Mouse (Mus musculus) forebrain, embryonic 14.5 days (tissue): ENCODE measurements at regions not wholly inside any gene's neighbourhood (a gene's known extent, or its start where the extent isn't known, plus 50 kb on each side); places are given as distances from the start of the nearest gene placed in this dataset.

Experiments
- ATAC-seq: fragments of 200-750 bp; cut with Nextera tagmentation; 2 replicates; pipeline ENCODE4 v1.8.0; 2017; ENCODE audit warnings: mild to moderate bottlenecking, moderate library complexity
- DNase-seq: peaks from one replicate; pipeline ENCODE4 v3.0.0-alpha.2; 2015; ENCODE audit warnings: low spot score
- H3K27ac ChIP-seq: fragments of 300-500 bp; sonication (generic); 2 replicates; pipeline ENCODE4 v1.5.1; 2014; ENCODE audit warnings: low read depth, mild to moderate bottlenecking, control low read depth, low read length, moderate library complexity
- H3K27me3 ChIP-seq: fragments of 300-500 bp; sonication (generic); replicated peaks from 2 replicates; pipeline ENCODE4 v1.6.1; 2014; ENCODE audit warnings: low read length, control low read depth, mixed read lengths; ENCODE audit not compliant: control insufficient read depth, insufficient read depth
- H3K36me3 ChIP-seq: fragments of 300-500 bp; sonication (generic); 2 replicates; pipeline ENCODE4 v1.6.1; 2014; ENCODE audit warnings: low read length, control low read depth; ENCODE audit not compliant: control insufficient read depth, insufficient read depth
- H3K4me1 ChIP-seq: fragments of 300-500 bp; sonication (generic); 2 replicates; pipeline ENCODE4 v1.6.1; 2014; ENCODE audit warnings: antibody characterized with exemption, low read length, control low read depth; ENCODE audit not compliant: control insufficient read depth, insufficient read depth
- H3K4me2 ChIP-seq: fragments of 300-500 bp; sonication (generic); 2 replicates; pipeline ENCODE4 v1.6.1; 2014; ENCODE audit warnings: mild to moderate bottlenecking, control low read depth, low read length
- H3K4me3 ChIP-seq: fragments of 300-500 bp; sonication (generic); 2 replicates; pipeline ENCODE4 v1.5.1; 2014; ENCODE audit warnings: low read depth, low read length, control low read depth
- H3K9ac ChIP-seq: fragments of 300-500 bp; sonication (generic); 2 replicates; pipeline ENCODE4 v1.6.1; 2014; ENCODE audit warnings: mild to moderate bottlenecking, low read length, control low read depth, moderate library complexity
- H3K9me3 ChIP-seq: fragments of 300-500 bp; sonication (generic); replicated peaks from 2 replicates; pipeline ENCODE4 v1.6.1; 2016; ENCODE audit warnings: low read length, control low read depth, mixed read lengths; ENCODE audit not compliant: control insufficient read depth
- WGBS: fragments of 180-500 bp; shearing (Covaris S2); extraction: QIAGEN DNeasy Blood & Tissue Kit; methylation state at CpG from one replicate; pipeline ENCODE4 v1.1.7; 2014; 5-methylcytosine and 5-hydroxymethylcytosine counted together

DNA sequence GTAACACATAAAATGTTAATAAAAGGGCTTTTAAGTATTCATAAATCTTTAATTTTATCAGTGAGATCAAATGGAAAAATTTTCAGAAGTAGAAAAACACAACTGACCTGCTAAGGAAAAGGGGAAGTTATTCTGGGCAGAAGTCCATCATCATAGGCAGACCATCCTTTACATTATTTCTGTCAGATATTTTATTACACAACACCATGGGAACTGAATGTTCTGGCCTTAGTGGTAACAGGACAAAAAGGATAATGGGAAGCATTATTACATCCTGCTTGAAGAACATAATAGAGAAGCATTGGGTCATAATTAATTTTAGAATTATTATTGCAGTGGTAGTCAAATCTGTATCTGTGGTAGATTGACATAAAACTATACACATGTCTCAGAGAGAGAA, 603.5 kb upstream of the Gje1 start:
- Histone ChIP-seq H3K9ac (no peak overlapping the region), H3K4me3 (no peak overlapping the region), H3K9me3 (no peaks in the 10 kb centered on the region), H3K4me2 (no peak overlapping the region), H3K27ac (no peak overlapping the region), H3K27me3 (no peaks in the 10 kb centered on the region), H3K36me3 (no peaks in the 10 kb centered on the region), H3K4me1 (no peaks in the 10 kb centered on the region)
- DNase-seq (no peak), ATAC-seq (no peak)

DNA sequence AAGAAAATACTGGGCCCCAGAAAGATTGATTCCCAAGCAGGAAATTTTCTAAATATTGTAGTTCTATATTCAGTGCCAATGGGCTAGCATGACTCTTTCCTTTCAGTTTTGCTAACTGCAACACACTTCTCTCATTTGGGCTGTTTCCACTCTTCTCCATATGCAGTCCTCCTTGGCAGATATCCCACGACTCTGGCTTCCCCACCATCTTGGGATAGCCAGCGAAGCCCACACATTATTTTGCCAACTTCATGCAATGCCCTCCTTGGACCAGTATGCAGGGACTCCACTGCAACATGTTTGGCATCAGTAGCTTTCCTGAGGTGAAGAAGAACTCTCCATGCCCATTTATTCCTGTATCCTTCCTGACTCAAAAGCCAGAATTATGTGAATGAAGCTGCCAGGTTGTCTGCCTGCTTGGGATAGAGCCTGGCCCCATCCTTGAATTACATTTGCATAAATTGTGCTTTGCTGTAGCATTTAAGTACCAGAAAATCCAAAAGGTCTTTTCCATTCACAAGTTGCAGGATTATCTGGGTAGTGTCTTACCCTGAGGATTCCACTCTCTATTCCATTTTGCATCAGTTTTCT, 599.1 kb upstream of the Gje1 start:
- Histone ChIP-seq H3K36me3 (no peaks in the 10 kb centered on the region), H3K9ac (no peak overlapping the region), H3K9me3 (no peaks in the 10 kb centered on the region), H3K27ac (no peak overlapping the region), H3K27me3 (no peaks in the 10 kb centered on the region), H3K4me3 (no peak overlapping the region), H3K4me2 (no peak overlapping the region), H3K4me1 (no peaks in the 10 kb centered on the region)
- peak; percentile 28 for DNase-seq
- no peak for ATAC-seq
- 79% methylated on average over 2 of the region's 2 CpGs for WGBS

- 93% methylated on average over 2 of the region's 2 CpGs for WGBS
- H3K4me3 ChIP-seq, result no peak overlapping the region
- no peak overlapping the region for H3K27ac ChIP-seq
- H3K4me2 ChIP-seq, result no peak overlapping the region
- no peak overlapping the region for H3K9ac ChIP-seq
- H3K27me3 ChIP-seq, result no peaks in the 10 kb centered on the region
- no peaks in the 10 kb centered on the region for H3K9me3 ChIP-seq
- H3K36me3 ChIP-seq, result no peaks in the 10 kb centered on the region
- H3K4me1 ChIP-seq, result no peaks in the 10 kb centered on the region
- ATAC-seq (no peak), DNase-seq (no peak)
Observed at GRCm38 (mm10) chr10:15310650-15311049, 592.6 kb upstream of the Gje1 start.

DNA sequence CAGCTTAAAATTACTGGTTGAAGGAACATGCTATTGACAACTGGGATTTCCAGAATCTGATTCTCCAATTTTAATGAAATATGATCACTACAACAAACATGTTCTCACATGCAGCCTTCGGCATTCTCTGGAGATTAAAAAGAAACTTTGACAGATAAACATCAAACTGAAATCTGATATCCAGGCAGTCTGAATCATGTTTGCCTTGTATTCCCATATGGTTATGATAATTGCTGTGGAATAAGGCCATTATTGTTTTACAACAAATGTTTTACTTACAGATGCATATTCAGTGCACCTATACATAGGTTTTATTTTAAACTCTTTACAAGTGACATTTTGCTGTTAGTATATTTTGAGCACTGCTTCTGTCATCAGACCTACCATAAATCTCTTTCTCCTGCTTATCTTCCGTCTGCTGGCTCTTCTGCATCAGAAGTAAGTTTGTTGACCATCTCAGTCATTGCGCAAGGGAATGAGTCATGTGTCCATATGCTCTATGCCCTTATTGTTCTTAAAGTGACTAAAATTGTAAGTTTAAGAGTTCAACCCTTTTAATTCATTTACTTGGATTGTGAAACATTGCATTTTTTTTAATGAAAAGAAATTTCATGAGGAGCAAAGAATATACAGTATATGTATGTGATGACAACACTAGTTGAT, 587.9 kb upstream of the Gje1 start:
- ATAC-seq (no peak), DNase-seq (no peak)
- Histone ChIP-seq H3K27ac (no peak overlapping the region), H3K4me3 (no peak overlapping the region), H3K27me3 (no peaks in the 10 kb centered on the region), H3K4me1 (no peaks in the 10 kb centered on the region), H3K36me3 (no peaks in the 10 kb centered on the region), H3K9ac (no peak overlapping the region), H3K9me3 (no peaks in the 10 kb centered on the region), H3K4me2 (no peak overlapping the region)
- WGBS, result 84% methylated on average over 3 of the region's 3 CpGs

DNA sequence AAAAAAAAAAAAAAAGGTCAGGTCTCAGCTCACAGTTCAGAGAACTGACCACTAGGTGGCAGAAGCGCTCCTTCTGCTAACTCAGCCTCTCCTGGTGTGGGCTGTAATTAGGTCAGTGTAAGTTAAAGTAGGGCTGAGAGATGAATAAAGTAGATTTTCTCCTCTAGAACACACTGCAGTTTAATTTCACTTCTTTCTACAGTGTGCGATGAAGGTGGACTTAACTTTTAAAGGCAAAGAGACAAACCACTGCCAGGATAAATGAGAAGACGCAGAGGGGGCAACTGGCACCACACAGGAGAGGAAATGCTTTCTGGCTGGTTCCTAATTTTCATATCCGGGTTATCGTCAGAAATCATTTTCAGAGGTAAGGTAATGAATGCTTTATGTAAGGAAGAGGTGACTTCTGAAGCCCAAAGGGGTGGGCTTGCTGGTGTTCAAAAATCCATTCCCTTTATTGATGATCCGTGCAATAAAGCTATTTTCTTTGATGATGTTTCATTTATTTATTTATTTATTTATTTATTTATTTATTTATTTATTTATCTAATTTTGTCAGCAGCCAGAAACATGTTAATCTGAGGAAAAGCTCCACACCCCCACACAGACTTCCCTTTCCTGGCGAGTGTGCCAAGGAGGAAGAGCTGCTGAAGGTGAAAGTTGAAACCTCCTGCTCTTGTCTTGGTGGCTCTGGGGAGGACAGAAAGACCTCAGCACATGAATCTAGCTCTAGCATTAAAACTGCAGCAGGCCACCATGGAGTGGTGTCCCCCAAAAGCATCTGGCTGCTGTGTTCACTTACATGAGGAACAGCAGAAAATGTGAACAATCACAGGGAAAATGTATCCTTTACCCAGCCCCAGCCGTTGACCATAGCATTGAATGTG, 582.4 kb upstream of the Gje1 start:
- WGBS, result 45% methylated on average over 8 of the region's 8 CpGs
- no peak overlapping the region for H3K4me3 ChIP-seq
- no peak overlapping the region for H3K27ac ChIP-seq

GRCm38 (mm10) chr10:15299331-15300198, 581.6 kb upstream of the Gje1 start:
- Histone ChIP-seq H3K27me3 (no peaks in the 10 kb centered on the region), H3K36me3 (no peaks in the 10 kb centered on the region), H3K4me1 (no peaks in the 10 kb centered on the region), H3K4me3 (no peak overlapping the region), H3K9ac (no peak overlapping the region), H3K4me2 (0 out of 2 replicates have a peak overlapping the region, but pooled peaks have one; percentile 29), H3K27ac (no peak overlapping the region), H3K9me3 (no peaks in the 10 kb centered on the region)
- 16% methylated on average over 11 of the region's 11 CpGs for WGBS
- ATAC-seq, result peak; percentile 56
- peak; percentile 14 for DNase-seq

More for the DNA sequence above, 582.4 kb upstream of the Gje1 start:
- Histone ChIP-seq H3K27me3 (no peaks in the 10 kb centered on the region), H3K4me2 (peak overlapping the region; percentile 29), H3K4me1 (no peaks in the 10 kb centered on the region), H3K9ac (no peak overlapping the region), H3K36me3 (no peaks in the 10 kb centered on the region), H3K9me3 (no peaks in the 10 kb centered on the region)
- ATAC-seq (peak; percentile 95), DNase-seq (peak; percentile 89)

DNA sequence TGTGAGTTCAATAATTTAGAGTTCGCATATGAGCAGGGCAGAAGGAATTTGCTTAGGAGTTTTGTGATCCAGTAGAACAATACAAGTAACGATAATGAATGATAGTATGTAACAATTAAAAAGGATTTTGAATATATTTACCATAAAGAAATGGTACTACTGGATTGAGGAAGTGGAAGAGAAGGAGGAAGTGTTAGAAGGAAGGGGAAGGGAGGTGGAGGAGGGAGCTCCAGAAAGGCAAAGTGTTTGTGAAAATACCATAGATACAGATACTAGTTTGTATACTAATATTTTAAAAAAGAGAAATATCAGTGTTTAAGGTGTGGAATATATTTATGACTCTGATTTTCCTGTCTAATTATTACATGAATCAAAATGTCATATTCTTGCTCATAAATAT, 579.2 kb upstream of the Gje1 start:
- WGBS, result 88% methylated on average over 2 of the region's 2 CpGs
- Histone ChIP-seq H3K27ac (no peak overlapping the region), H3K4me1 (no peaks in the 10 kb centered on the region), H3K4me2 (no peak overlapping the region), H3K9ac (no peak overlapping the region), H3K4me3 (no peak overlapping the region), H3K36me3 (no peaks in the 10 kb centered on the region), H3K9me3 (no peaks in the 10 kb centered on the region), H3K27me3 (no peaks in the 10 kb centered on the region)
- ATAC-seq, result no peak
- DNase-seq, result no peak

DNA sequence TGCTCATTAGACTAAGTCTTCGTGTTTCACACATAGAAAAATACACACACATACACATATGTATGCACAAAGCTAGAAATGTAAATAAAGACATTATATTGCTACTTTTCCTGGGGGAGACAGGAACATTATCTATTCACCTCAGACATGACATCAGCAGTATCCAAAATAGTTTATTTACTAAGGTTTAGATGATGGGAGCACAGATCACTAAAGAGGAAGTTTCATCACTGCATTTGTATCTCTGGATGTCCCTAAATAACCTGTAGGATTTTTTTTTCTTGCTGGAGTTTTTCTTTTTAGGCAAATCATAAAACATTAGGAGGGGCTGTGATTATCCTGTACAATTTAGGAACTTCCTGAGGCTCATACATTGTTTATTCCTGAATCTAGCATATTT, 576.1 kb upstream of the Gje1 start:
- 75% methylated on average over 1 of the region's 1 CpGs for WGBS
- H3K36me3 ChIP-seq, result no peaks in the 10 kb centered on the region
- H3K4me1 ChIP-seq, result no peaks in the 10 kb centered on the region
- no peaks in the 10 kb centered on the region for H3K9me3 ChIP-seq
- H3K9ac ChIP-seq, result no peak overlapping the region
- H3K4me3 ChIP-seq, result no peak overlapping the region
- no peak overlapping the region for H3K27ac ChIP-seq
- no peak overlapping the region for H3K4me2 ChIP-seq
- no peak for DNase-seq
- no peaks in the 10 kb centered on the region for H3K27me3 ChIP-seq
- ATAC-seq, result no peak
